Mouse (Mus musculus) liver, adult 2 months (tissue): Measurements from ENCODE around the gene Olfr1410.

Source experiments
- CTCF ChIP-seq: fragments of 200-500 bp; IDR thresholded peaks from 2 replicates; pipeline ENCODE4 v1.5.1; 2011; ENCODE audit warnings: low read depth, low read length, control low read depth
- POLR2A ChIP-seq: fragments of 200-500 bp; IDR thresholded peaks from 2 replicates; pipeline ENCODE4 v1.6.1; 2011; ENCODE audit warnings: low read length, control low read depth; ENCODE audit not compliant: insufficient read depth; ENCODE audit errors: extremely low read depth

DNA sequence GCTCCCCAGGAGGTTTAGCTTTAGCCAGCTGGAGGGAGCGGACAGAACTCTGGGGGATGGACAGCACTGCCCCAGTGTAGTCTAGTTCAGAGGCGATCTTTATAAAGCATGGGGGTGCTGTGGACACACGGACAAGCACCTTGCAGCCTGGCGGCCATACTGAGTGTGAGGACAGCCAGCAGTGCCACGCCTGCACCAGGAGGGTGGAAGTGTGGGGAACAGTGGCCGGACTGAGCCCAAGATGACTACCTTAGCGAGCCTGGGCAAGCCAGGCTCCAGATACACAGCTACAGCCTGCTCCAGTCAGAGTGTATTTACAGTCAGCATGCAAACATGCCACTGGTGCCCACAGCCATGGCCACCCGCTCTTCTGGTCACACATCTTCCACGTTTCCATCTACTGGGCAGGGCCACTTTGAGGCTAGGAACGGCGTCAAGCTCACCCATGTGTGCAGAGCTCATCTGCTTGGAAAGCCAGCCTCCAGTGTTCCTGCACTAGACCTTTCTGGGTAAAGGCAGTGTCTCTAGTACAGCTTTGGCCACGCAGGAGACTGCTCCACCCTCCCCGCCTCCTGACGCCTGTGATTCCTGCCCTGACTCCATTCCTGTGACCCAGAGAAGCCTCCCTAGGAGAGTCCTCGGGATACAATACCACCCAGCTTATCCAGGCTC, 32.1 kb downstream of the Olfr1410 start:
- TF ChIP-seq POLR2A (no peak), CTCF (no peak)
